Mouse (Mus musculus): Measurements from ENCODE around the gene Acsl5. TPM values are rescaled to one million over a fixed set of nuclear protein-coding genes. Genes with fewer than 3 reads are reported as not detected.

Gene Acsl5
- polyA plus RNA-seq, 1 experiment from 2014 or later, result 9.9 TPM

DNA sequence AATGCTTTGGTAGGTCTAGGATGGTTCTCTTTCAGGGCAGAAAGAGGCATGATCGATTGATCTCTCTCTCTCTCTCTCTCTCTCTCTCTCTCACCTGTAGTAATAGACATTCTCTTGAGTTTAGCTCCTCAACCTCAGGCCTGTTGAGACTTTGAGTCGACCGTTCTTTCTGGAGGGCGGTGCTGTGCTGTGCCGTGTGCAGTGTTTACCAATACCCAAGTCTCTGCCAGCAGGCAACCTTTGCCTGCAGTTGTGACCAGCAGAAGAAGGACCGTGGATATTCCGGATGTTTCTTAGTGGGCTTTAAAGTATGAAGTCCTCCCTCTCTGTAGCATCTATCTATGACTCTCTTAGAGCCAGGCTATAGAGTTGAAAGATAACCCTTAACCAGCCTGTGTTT is 90.7 kb downstream of the Acsl5 start:
- Histone ChIP-seq H3K27me3 (no peaks in the 10 kb centered on the region), H3K9me3 (no peaks in the 10 kb centered on the region), H3K36me3 (no peaks in the 10 kb centered on the region), H3K27ac (replicated peaks) (no peak overlapping the region), H3K4me2 (replicated peaks) (no peak overlapping the region), H3K9ac (replicated peaks) (no peak overlapping the region), H3K4me3 (no peak overlapping the region), H3K4me1 (no peaks in the 10 kb centered on the region)
- WGBS, result 92% methylated on average over 7 of the region's 7 CpGs
- no peak for ATAC-seq (replicated peaks)

DNA sequence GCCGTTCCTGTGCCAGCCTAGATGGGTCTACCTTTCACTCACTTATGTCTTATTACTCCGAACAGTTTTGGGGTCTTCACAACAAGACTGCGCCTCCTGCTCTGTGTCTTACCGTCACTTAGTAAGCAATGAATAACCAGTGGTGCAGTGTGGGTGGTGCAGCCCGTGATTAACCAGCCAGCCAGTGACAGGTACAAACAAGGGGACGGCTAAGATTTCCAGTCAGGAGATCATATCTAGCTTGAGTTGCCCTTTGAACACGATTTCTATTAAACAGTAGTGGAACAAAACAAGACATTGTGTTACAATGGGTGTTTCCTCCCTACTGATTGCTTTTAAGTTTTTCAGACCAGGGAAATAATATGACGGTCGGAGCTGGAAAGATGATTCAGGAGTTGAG is 91.5 kb downstream of the Acsl5 start:
- no peak overlapping the region for H3K27ac ChIP-seq (replicated peaks)
- H3K36me3 ChIP-seq, result no peaks in the 10 kb centered on the region
- H3K4me3 ChIP-seq, result no peak overlapping the region
- no peak overlapping the region for H3K4me2 ChIP-seq (replicated peaks)
- H3K4me1 ChIP-seq, result no peaks in the 10 kb centered on the region
- H3K27me3 ChIP-seq, result no peaks in the 10 kb centered on the region
- no peaks in the 10 kb centered on the region for H3K9me3 ChIP-seq
- 86% methylated on average over 9 of the region's 9 CpGs for WGBS
- H3K9ac ChIP-seq (replicated peaks), result no peak overlapping the region
- no peak for ATAC-seq (replicated peaks)

Other genes with a start within 250 kb of the Acsl5 start
- 22.1 and 22.3 TPM in 2 replicates for gene Gpam, start 124.7 kb upstream of the Acsl5 start, polyA plus RNA-seq (2015; fragmentation: Nextera tagmentation; extraction: Ambion mirVana)
- gene Tectb, start 71.2 kb upstream of the Acsl5 start, polyA plus RNA-seq (2015; fragmentation: Nextera tagmentation; extraction: Ambion mirVana), result 0.28 TPM in 1 of 2 replicates, not detected in the other
- not detected in 2 replicates for gene Gucy2g, start 10.7 kb upstream of the Acsl5 start, polyA plus RNA-seq (2015; fragmentation: Nextera tagmentation; extraction: Ambion mirVana)
- gene Zdhhc6, start 64.1 kb downstream of the Acsl5 start, polyA plus RNA-seq (2015; fragmentation: Nextera tagmentation; extraction: Ambion mirVana), result 64.6 and 66.4 TPM in 2 replicates
- gene Vti1a, start 64.4 kb downstream of the Acsl5 start, polyA plus RNA-seq (2015; fragmentation: Nextera tagmentation; extraction: Ambion mirVana), result 29.5 and 29.7 TPM in 2 replicates